Mouse (Mus musculus) cerebellum, postnatal 14 days (tissue): ENCODE measurements at regions not wholly inside any gene's neighbourhood (a gene's known extent, or its start where the extent isn't known, plus 50 kb on each side); places are given as distances from the start of the nearest gene placed in this dataset.

Experiments used
- DNase-seq, 2 experiments: peaks; one replicate each; pipeline ENCODE4 v3.0.0; 2021; ENCODE audit warnings: mixed read lengths in 2 of 2

DNA sequence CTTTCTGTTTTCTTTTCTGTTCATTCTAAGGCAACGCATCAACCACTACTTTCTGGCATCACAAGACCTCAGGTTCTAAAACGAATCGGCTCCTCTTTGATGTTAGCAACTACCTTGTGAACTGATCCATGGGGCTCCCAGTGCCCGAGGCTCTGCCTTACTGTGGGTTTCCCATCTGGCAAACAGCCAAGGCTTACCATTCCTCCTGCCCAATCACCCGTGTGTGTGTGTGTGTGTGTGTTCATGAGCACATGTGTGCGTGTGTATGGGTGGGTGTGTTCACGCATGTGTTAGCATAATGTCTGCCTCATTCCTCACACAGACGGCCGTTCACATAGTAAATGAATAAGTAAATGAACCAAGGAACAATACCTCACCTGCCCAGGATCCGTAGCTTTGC, 138.3 kb upstream of the Lpp start:
- no peak for DNase-seq

- DNase-seq, result no peak
Measured at GRCm38 (mm10) chr16:24254590-24254989, 138.7 kb upstream of the Lpp start.

GRCm38 (mm10) chr16:24254143-24254542, 139.2 kb upstream of the Lpp start:
- no peak for DNase-seq

DNA sequence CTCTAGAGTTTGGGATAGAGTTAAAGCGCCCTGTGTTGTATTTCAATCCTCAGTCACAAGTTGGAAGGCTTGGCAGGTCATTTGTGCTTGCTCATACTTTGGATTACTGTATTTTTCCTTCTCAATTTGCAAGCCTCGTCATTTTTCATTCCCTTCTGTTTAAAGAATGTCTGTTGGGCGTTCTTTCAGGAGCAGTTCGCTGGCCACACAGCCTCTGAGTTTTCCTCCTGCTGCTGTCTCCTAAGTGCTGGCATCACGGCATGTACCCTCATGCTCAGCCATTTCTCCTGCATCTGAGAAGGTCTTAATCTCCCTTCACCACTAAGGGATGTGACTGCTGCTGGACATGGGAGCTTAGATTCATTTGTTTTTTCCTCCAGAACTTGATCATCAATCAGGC, 146.0 kb upstream of the Lpp start:
- DNase-seq, result no peak

- DNase-seq, result peak; percentile 17 to 21
Measured at GRCm38 (mm10) chr16:24238075-24238555, 155.2 kb upstream of the Lpp start.

DNA sequence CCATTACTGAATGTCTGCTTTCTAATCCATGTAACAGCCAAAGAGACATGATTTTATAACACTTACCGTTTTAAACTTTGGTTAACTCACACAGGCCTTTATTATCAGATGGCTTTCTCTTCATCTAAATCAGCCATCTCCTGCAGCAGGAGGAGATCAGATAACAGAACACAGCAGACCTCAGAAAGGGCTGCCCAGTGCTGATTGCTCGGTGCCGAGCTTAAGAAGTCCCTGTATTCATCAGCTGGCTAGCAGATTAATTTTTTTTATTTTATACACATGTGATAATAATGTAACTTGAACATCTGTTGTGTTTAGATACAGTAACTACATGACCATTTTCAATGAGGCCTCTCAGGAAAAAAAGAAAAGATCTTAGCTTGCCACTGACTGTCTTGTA, 155.9 kb upstream of the Lpp start:
- no peak for DNase-seq

GRCm38 (mm10) chr16:24237013-24237412, 156.3 kb upstream of the Lpp start:
- no peak for DNase-seq

GRCm38 (mm10) chr16:24236511-24236910, 156.8 kb upstream of the Lpp start:
- DNase-seq, result no peak

DNA sequence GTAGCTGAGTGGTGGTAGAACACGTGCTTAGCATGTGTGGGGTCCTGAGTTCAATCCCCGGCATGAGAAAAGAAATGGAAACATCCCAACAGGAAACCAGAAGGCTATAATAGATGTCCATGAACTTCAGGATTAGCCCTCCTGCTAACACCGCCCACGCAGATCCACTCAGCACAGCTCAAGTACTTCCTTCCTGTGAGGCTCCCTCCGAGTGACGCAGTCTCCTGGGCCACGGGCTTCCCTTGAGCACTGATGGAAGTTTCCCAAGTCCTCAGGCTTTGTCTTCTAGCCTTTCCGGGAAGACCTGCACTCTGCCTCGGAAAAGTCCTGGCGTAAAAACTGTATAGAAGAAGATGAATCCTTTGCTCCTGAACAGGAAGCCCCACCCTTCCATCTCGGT, 158.5 kb upstream of the Lpp start:
- no peak for DNase-seq

- DNase-seq, result peak; percentile 31 to 33
Measured at GRCm38 (mm10) chr16:24232001-24232530, 161.2 kb upstream of the Lpp start.

- peak; percentile 49 to 62 for DNase-seq
Measured at GRCm38 (mm10) chr16:24231506-24231905, 161.8 kb upstream of the Lpp start.

DNA sequence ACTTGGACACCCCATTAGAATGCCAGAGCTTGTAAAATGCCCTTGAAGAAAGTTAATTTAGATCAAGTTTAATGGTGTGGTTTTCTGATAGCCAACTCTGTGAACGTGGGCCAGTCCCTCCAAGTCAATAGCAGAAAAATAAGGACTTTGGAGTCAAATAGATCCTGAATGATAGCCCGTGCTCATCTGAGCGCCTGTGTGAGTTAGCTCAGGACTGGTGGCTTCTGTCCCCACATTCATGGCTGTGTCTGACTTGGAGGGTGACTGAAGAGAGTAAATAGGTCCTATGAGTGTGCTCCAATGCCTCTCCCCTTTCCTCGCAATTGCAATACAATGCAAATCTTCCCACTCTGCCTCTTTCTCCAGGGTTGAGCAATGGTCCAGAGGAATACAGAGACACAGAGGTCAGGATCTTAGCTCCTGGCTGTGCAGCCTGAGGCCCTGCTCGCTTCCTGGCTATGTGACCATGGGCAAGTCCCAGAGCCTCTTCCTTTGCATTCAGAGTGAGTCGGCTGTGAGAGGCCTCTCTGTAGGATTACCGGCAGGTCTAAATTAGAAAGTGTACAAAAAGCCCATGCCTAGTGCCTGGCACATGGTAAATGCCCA, 164.2 kb upstream of the Lpp start:
- DNase-seq, result no peak

DNA sequence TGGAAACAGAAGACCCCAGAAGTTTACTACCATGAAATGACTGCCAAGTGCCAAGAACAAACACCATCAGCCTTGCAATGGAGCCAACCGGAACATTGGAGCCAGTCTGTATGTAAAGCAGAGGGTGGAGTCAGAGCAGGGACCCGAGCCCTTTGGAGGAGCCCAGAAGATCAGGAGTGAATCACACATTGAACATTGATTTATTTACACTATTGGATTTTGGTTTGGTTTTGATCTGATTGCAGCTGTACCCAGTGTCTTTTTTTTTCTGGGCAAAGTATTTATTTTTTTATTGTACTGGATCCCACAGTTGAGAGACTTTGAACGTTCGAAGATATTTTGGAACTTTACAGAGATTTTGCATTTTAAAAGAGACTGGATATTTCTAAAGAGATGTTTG, 167.4 kb upstream of the Lpp start:
- no peak for DNase-seq

- no peak for DNase-seq
Measured at GRCm38 (mm10) chr16:24225090-24225489, 168.2 kb upstream of the Lpp start.

- DNase-seq, result no peak
Measured at GRCm38 (mm10) chr16:24223901-24224300, 169.4 kb upstream of the Lpp start.

DNA sequence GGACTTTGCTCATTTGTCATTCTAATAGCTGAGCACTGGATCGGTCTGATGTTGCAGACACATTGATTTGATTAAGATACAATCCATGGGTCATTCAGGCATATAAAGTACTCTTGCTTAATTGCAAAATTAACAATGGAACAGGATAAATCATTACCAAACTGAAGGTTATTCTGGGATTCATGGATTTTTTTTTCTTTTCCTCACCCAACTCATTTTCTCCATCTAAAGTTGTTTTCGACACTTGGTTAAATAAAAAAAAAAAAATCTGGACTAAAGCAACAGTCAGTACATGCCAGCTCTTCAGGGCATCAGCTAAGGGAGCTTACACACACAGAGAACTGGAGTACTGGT, 169.8 kb upstream of the Lpp start:
- DNase-seq, result no peak

DNA sequence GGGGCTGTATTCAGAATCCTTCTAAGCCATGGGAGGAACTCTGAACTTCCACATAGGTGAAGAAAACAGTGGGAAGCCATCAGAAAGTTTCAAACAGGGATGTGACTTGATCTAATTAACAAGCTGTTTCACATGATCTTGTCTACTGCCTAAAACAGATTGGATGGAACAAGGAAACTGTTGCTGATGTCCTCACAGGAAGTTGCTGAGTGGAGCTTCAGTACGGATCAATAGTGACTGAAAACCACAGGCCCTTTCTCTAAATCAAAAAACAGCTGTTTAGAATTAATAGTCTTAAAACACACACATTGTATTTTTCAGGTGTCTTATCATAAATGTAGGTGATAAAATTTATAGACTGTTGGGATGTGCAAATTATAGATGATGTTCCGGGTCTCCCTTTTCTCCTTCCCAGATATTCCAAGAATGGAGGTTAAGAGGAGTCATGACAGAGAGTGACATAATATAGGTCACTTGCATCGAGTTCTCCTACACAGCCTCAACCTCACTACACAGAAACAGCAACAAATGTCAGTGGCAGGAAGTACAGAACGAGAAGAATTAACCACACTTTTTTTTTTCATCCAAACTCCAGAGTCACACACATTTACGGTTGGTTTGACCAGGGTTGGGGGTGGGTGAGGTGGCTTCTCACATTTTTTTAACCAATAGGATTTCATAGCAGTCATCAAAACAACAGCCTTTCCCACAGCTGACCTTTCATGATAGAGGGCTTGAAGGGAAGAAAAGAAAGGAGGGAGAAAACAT, 170.4 kb upstream of the Lpp start:
- DNase-seq, result no peak

DNA sequence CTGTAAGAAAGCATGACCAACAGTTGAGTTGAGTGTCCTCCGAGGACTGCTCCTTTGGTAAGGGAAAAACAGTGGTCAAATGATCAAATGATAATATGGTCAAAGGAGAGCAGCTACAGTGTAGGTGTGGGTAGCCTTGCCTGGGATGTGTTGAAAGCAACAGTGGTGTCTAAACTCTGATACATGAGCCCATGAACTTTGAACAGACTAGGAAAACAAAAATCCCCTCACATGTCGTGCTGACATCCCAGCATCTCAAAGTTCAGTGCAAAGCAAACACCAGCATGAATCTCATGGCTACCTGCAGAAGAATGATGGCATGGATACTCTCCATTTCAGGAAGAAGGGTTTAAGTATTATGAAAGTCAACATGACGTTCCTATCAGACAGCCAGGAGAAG, 171.3 kb upstream of the Lpp start:
- no peak for DNase-seq

DNA sequence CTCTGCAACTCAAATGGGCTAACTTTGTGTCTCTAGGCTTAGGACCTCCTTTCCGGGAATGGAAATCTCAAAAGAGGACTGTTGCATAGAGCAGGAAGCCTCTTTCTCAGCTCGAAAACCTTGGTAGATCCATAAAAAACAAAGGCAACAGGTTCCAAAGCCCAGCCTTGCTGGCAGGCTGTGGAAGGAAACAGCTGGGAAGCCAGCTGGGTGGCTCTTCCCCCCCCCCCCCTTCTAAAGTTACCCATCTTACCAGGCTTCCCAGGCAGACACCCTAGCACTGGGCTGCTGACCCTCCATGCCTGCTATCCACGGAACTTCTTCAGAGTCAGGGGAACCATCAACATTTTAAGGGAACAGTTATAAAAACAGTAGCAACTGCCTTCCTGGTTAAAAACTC, 172.7 kb upstream of the Lpp start:
- no peak for DNase-seq

- no peak for DNase-seq
Measured at GRCm38 (mm10) chr16:24219691-24220090, 173.6 kb upstream of the Lpp start.

DNA sequence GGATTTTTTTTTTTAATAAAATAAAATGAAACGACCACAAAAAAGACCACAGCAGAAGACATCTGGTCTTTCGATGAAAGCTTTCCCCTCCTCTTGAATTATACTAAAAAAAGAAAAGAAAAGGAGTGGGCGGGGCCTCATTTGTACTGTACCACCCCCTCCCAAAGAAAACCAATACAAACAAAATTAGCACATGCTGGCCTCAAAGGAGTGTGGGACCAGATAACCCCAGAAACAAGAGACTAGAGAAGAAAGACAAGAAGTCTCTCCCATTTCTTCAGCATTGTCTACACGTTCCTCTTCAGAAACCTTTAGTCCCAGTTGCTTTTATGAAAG, 174.5 kb upstream of the Lpp start:
- no peak for DNase-seq

DNA sequence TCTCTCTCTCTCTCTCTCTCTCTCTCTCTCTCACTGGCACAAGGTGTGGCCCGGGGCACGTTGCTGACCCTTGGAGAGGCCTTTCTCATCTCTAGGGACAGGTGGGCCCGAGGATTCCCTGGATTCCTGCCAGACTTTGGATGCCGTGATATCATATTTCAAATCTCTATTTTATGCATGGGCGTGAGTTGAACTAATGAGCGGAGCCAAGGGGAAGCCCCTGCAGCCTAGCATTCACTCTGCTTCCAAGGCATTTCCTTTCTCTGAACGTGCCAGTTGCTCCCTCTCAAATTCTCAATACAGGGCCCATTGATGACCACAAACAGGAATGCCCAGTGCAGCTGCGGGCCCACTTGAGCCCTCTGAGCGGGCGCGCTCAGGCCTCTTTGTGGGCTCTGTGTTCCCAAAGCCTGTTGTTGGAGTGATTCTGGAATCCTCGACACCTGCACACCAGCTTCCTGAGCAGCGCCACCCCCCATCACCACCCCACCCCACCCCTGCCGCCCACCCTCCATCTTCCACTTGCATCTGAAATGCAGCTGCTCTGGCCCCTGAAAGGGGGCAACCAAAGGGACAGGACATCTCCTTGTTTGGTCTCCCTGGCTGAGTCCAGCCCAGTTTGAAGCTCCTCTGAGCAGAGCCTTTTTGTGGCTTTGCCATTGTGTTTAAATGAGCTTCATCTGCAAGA, 175.0 kb upstream of the Lpp start:
- DNase-seq, result no peak

GRCm38 (mm10) chr16:24216828-24217227, 176.5 kb upstream of the Lpp start:
- no peak for DNase-seq

DNA sequence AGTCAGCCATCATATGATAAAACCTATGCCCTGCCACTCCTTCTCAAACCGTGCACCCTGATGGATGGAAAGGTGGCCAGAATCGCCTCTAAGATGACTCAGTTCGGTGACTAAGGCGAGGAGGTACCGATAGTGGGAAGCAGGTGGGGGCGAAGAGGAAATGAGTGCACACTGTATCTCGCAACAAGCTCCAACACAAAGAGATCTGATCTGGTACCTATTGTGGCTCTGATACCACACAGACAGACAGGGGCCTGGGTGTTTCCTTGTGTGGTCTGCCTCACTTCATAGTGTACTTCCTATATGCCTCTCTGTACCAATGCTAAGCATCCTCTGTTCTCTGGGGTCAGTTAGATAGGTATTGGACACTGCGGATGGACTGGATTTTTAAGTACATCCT, 178.0 kb upstream of the Lpp start:
- DNase-seq, result no peak
